Mouse (Mus musculus) testis, adult 2 months (tissue): ENCODE results near the gene Wnt7b.

Source experiments
- CTCF ChIP-seq: fragments of 200-500 bp; IDR thresholded peaks from 2 replicates; pipeline ENCODE4 v1.5.1; 2012; ENCODE audit warnings: low read depth, mild to moderate bottlenecking, inconsistent platforms, low read length, moderate library complexity; ENCODE audit not compliant: control insufficient read depth, insufficient read depth, insufficient replicate concordance
- POLR2A ChIP-seq: fragments of 200-500 bp; IDR thresholded peaks from 2 replicates; pipeline ENCODE4 v1.6.1; 2012; ENCODE audit warnings: low read depth, mild to moderate bottlenecking, inconsistent platforms, low read length, moderate library complexity; ENCODE audit not compliant: control insufficient read depth

GRCm38 (mm10) chr15:85503127-85503526 is 79.1 kb downstream of the Wnt7b start, which contains the start of gene 7530416G11Rik:
- no peak for TF ChIP-seq CTCF
- TF ChIP-seq POLR2A: no peak
